Mouse (Mus musculus) forebrain, embryonic 16.5 days (tissue): Measurements from ENCODE around the gene Golga1. TPM values are rescaled to one million over a fixed set of nuclear protein-coding genes. Genes with fewer than 3 reads are reported as not detected.
A peak's percentile ranks its signal among the peaks of the same experiment; 100 is the strongest.

ENCODE experiments used
- ATAC-seq: fragments of 200-750 bp; cut with Nextera tagmentation; 2 replicates; pipeline ENCODE4 v1.8.0; 2017; ENCODE audit warnings: mild to moderate bottlenecking, moderate library complexity
- H3K27ac ChIP-seq: fragments of 300-500 bp; sonication (generic); 2 replicates; pipeline ENCODE4 v1.5.1; 2014; ENCODE audit warnings: low read length, control low read depth
- H3K27me3 ChIP-seq: fragments of 300-500 bp; sonication (generic); replicated peaks from 2 replicates; pipeline ENCODE4 v1.6.1; 2014; ENCODE audit warnings: low read length; ENCODE audit not compliant: control insufficient read depth, insufficient read depth
- H3K36me3 ChIP-seq: fragments of 300-500 bp; sonication (generic); 2 replicates; pipeline ENCODE4 v1.6.1; 2014; ENCODE audit not compliant: control insufficient read depth, insufficient read depth
- H3K4me1 ChIP-seq: fragments of 300-500 bp; sonication (generic); replicated peaks from 2 replicates; pipeline ENCODE4 v1.6.1; 2014; ENCODE audit warnings: low read length; ENCODE audit not compliant: control insufficient read depth, insufficient read depth
- H3K4me2 ChIP-seq: fragments of 300-500 bp; sonication (generic); 2 replicates; pipeline ENCODE4 v1.6.1; 2014; ENCODE audit warnings: mild to moderate bottlenecking, low read length, control low read depth
- H3K4me3 ChIP-seq: fragments of 300-500 bp; sonication (generic); replicated peaks from 2 replicates; pipeline ENCODE4 v1.5.1; 2014; ENCODE audit warnings: mild to moderate bottlenecking, low read length, control low read depth
- H3K9ac ChIP-seq: fragments of 300-500 bp; sonication (generic); replicated peaks from 2 replicates; pipeline ENCODE4 v1.6.1; 2014; ENCODE audit warnings: low read depth, low read length, control low read depth
- H3K9me3 ChIP-seq: fragments of 300-500 bp; sonication (generic); 2 replicates; pipeline ENCODE4 v1.6.1; 2016; ENCODE audit warnings: low read length; ENCODE audit not compliant: control insufficient read depth
- WGBS: fragments of 180-500 bp; shearing (Covaris S2); extraction: QIAGEN DNeasy Blood & Tissue Kit; methylation state at CpG from one replicate; pipeline ENCODE4 v1.1.7; 2014; 5-methylcytosine and 5-hydroxymethylcytosine counted together
- polyA plus RNA-seq: library from polyadenylated mRNA; unstranded; fragments of >200 nt; fragmentation: Nextera tagmentation; extraction: Ambion mirVana; gene quantifications from 2 replicates; pipeline ENCODE4 v1.2.1, GENCODE M21; 2015

Golga1 gene
- polyA plus RNA-seq, 1 experiment from 2014 or later, result 40.7 TPM

GRCm38 (mm10) chr2:39064687-39065399 is 498 bp downstream of the Golga1 start:
- WGBS, result 5% methylated on average over 25 of the region's 25 CpGs
- Histone ChIP-seq H3K4me2 (peak overlapping the region; percentile 95), H3K27ac (peak overlapping the region; percentile 76), H3K27me3 (no peaks in the 10 kb centered on the region), H3K4me3 (peak overlapping the region; percentile 99), H3K4me1 (peaks cover 9% of the 10 kb centered on the region), H3K9ac (peak overlapping the region; percentile 99), H3K36me3 (peaks cover 9% of the 10 kb centered on the region), H3K9me3 (no peaks in the 10 kb centered on the region)
- ATAC-seq, result peak; percentile 84

GRCm38 (mm10) chr2:39048515-39048914 is 16.8 kb downstream of the Golga1 start:
- no peaks in the 10 kb centered on the region for H3K27me3 ChIP-seq
- peaks cover 32% of the 10 kb centered on the region for H3K36me3 ChIP-seq
- no peak overlapping the region for H3K4me3 ChIP-seq
- H3K27ac ChIP-seq, result no peak overlapping the region
- no peak overlapping the region for H3K4me2 ChIP-seq
- no peaks in the 10 kb centered on the region for H3K4me1 ChIP-seq
- no peaks in the 10 kb centered on the region for H3K9me3 ChIP-seq
- no peak overlapping the region for H3K9ac ChIP-seq
- ATAC-seq, result no peak
- 91% methylated on average over 1 of the region's 1 CpGs for WGBS

GRCm38 (mm10) chr2:39040215-39040614 is 25.1 kb downstream of the Golga1 start:
- Histone ChIP-seq H3K9me3 (no peaks in the 10 kb centered on the region), H3K27ac (no peak overlapping the region), H3K4me3 (no peak overlapping the region), H3K36me3 (peaks cover 34% of the 10 kb centered on the region), H3K27me3 (no peaks in the 10 kb centered on the region), H3K4me1 (no peaks in the 10 kb centered on the region), H3K4me2 (no peak overlapping the region), H3K9ac (no peak overlapping the region)
- no peak for ATAC-seq
- WGBS, result 96% methylated on average over 1 of the region's 1 CpGs

GRCm38 (mm10) chr2:39031611-39032010 is 33.7 kb downstream of the Golga1 start:
- no peak overlapping the region for H3K27ac ChIP-seq
- H3K9me3 ChIP-seq, result no peaks in the 10 kb centered on the region
- no peaks in the 10 kb centered on the region for H3K4me1 ChIP-seq
- no peaks in the 10 kb centered on the region for H3K27me3 ChIP-seq
- ATAC-seq, result no peak
- H3K9ac ChIP-seq, result no peak overlapping the region
- no peak overlapping the region for H3K4me2 ChIP-seq
- H3K4me3 ChIP-seq, result no peak overlapping the region
- H3K36me3 ChIP-seq, result peaks cover 46% of the 10 kb centered on the region
- WGBS, result 82% methylated on average over 1 of the region's 1 CpGs

- WGBS, result 92% methylated on average over 1 of the region's 1 CpGs
- Histone ChIP-seq H3K27me3 (no peaks in the 10 kb centered on the region), H3K9me3 (no peaks in the 10 kb centered on the region), H3K4me2 (no peak overlapping the region), H3K4me3 (no peak overlapping the region), H3K36me3 (peaks cover 43% of the 10 kb centered on the region), H3K4me1 (no peaks in the 10 kb centered on the region), H3K9ac (no peak overlapping the region), H3K27ac (no peak overlapping the region)
- no peak for ATAC-seq
Measured at GRCm38 (mm10) chr2:39020004-39020403, 45.3 kb downstream of the Golga1 start.

GRCm38 (mm10) chr2:39016581-39016980 is 48.8 kb downstream of the Golga1 start:
- no peaks in the 10 kb centered on the region for H3K27me3 ChIP-seq
- no peak overlapping the region for H3K9ac ChIP-seq
- no peaks in the 10 kb centered on the region for H3K9me3 ChIP-seq
- H3K27ac ChIP-seq, result no peak overlapping the region
- no peak overlapping the region for H3K4me3 ChIP-seq
- ATAC-seq, result no peak
- 71% methylated on average over 3 of the region's 3 CpGs for WGBS
- no peak overlapping the region for H3K4me2 ChIP-seq
- peaks cover 46% of the 10 kb centered on the region for H3K36me3 ChIP-seq
- H3K4me1 ChIP-seq, result no peaks in the 10 kb centered on the region; the same call in none of the 2 replicates

GRCm38 (mm10) chr2:39012768-39013279 is 52.5 kb downstream of the Golga1 start:
- H3K36me3 ChIP-seq, result peaks cover 27% of the 10 kb centered on the region
- no peak overlapping the region for H3K9ac ChIP-seq
- no peaks in the 10 kb centered on the region for H3K27me3 ChIP-seq
- H3K9me3 ChIP-seq, result no peaks in the 10 kb centered on the region
- no peak overlapping the region for H3K4me3 ChIP-seq
- peaks cover 23% of the 10 kb centered on the region for H3K4me1 ChIP-seq
- WGBS, result 89% methylated on average over 7 of the region's 7 CpGs
- no peak overlapping the region for H3K4me2 ChIP-seq
- no peak overlapping the region for H3K27ac ChIP-seq
- no peak for ATAC-seq

- H3K4me1 ChIP-seq, result peaks cover 27% of the 10 kb centered on the region
- WGBS, result 88% methylated on average over 3 of the region's 3 CpGs
- peaks cover 21% of the 10 kb centered on the region for H3K36me3 ChIP-seq
- no peak overlapping the region for H3K9ac ChIP-seq
- no peaks in the 10 kb centered on the region for H3K9me3 ChIP-seq
- H3K27ac ChIP-seq, result no peak overlapping the region
- ATAC-seq, result no peak
- H3K4me3 ChIP-seq, result no peak overlapping the region
- H3K4me2 ChIP-seq, result no peak overlapping the region
- no peaks in the 10 kb centered on the region for H3K27me3 ChIP-seq
Measured at GRCm38 (mm10) chr2:39011971-39012370, 53.4 kb downstream of the Golga1 start.

- Histone ChIP-seq H3K9me3 (no peaks in the 10 kb centered on the region), H3K36me3 (peaks cover 21% of the 10 kb centered on the region), H3K4me2 (no peak overlapping the region), H3K27ac (no peak overlapping the region), H3K4me3 (no peak overlapping the region), H3K4me1 (peaks cover 29% of the 10 kb centered on the region), H3K9ac (no peak overlapping the region), H3K27me3 (no peaks in the 10 kb centered on the region)
- ATAC-seq, result no peak
Measured at GRCm38 (mm10) chr2:39011264-39011663, 54.1 kb downstream of the Golga1 start.
